Comparison of ENCODE assay signal across 9 mouse cellular contexts in the genomic region with DNA sequence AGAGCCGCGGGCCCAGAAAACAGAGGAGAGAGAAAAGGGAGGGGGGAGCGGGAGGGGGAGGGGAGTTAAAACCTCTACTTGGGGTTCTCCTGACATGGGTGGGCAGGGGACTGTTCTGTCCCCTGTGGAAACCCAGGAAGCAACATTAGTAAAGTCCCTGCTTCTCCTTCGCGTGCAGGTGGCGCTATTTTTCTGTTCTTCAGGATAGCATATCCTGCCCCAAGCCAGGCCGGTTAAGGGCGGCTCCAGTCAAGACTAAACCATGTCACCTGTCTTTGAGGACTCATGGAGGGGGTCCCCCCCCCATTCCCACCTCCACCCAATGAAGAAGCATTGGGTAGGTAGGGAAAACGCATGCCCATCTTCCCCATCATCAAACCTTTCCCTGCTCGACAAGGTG.
DNase-seq lines count a peak whose midpoint lies in the region; ATAC-seq and TF ChIP-seq lines count a peak whose summit lies in the region.
"Had no signal": no experiment of that assay in that cellular context is flagged by ENCODE, and none has a peak within 500 bp of the region (broad histone marks: within the 10 kb centered on the region; RNA-seq: fewer than 3 reads in every experiment).

No protein-coding gene starts in this region.

- no peaks in the 10 kb centered on the region for H3K4me1 ChIP-seq in hindbrain, postnatal 0 days (ENCODE audit: insufficient read depth, low read length)
- H3K4me1 ChIP-seq in hindbrain, embryonic 10.5 days (replicated peaks), result peaks cover 9% of the 10 kb centered on the region; the same call in 1 of the 2 replicates
- no peaks in the 10 kb centered on the region for H3K4me1 ChIP-seq in lung, postnatal 0 days (ENCODE audit: insufficient read depth, low read depth, low read length)
- no peaks in the 10 kb centered on the region for H3K4me1 ChIP-seq in cortical plate, adult 2 months (ENCODE audit: control insufficient read depth, insufficient read depth, low read length)
- peaks cover 18% of the 10 kb centered on the region for H3K4me1 ChIP-seq in limb, embryonic 15.5 days
- H3K4me1 ChIP-seq: embryonic facial prominence, embryonic 12.5 days had no signal

- H3K27ac ChIP-seq in hindbrain, postnatal 0 days, result no peak overlapping the region
- H3K27ac ChIP-seq in hindbrain, embryonic 10.5 days, result no peak overlapping the region
- no peak overlapping the region for H3K27ac ChIP-seq in lung, postnatal 0 days (ENCODE audit: low read length)
- no peak overlapping the region for H3K27ac ChIP-seq in cortical plate, adult 2 months (ENCODE audit: insufficient read depth, low read length)
- H3K27ac ChIP-seq in limb, embryonic 15.5 days, result 0 out of 2 replicates have a peak overlapping the region, but pooled peaks have one; percentile 69
- H3K27ac ChIP-seq: embryonic facial prominence, embryonic 12.5 days; hindbrain, embryonic 14.5 days had no signal

- peak; percentile 32 for DNase-seq in hindbrain, postnatal 0 days (ENCODE audit: low spot score)
- no peak for DNase-seq in hindbrain, embryonic 10.5 days (ENCODE audit: low spot score)
- no peak for DNase-seq in lung, postnatal 0 days (ENCODE audit: low spot score)
- no peak for DNase-seq in lung, postnatal 14 days
- no peak for DNase-seq in cerebellum, adult 8-10 months

- no peaks in the 10 kb centered on the region for H3K9me3 ChIP-seq in hindbrain, postnatal 0 days (ENCODE audit: low read length)
- no peaks in the 10 kb centered on the region for H3K9me3 ChIP-seq in hindbrain, embryonic 10.5 days
- no peaks in the 10 kb centered on the region for H3K9me3 ChIP-seq in lung, postnatal 0 days (ENCODE audit: low read length)
- no peaks in the 10 kb centered on the region for H3K9me3 ChIP-seq in limb, embryonic 15.5 days
- H3K9me3 ChIP-seq: embryonic facial prominence, embryonic 12.5 days had no signal

- 63% methylated on average over 9 of the region's 10 CpGs for WGBS in hindbrain, postnatal 0 days
- 47% methylated on average over 10 of the region's 10 CpGs for WGBS in hindbrain, embryonic 10.5 days
- 39% methylated on average over 10 of the region's 10 CpGs for WGBS in lung, postnatal 0 days
- WGBS in limb, embryonic 15.5 days, result 43% methylated on average over 10 of the region's 10 CpGs

- H3K4me3 ChIP-seq in hindbrain, postnatal 0 days (ENCODE audit: low read length), result no peak overlapping the region
- no peak overlapping the region for H3K4me3 ChIP-seq in hindbrain, embryonic 10.5 days
- no peak overlapping the region for H3K4me3 ChIP-seq in lung, postnatal 0 days (ENCODE audit: low read depth, low read length)
- no peak overlapping the region for H3K4me3 ChIP-seq in cortical plate, adult 2 months (ENCODE audit: insufficient read depth, low read length)
- H3K4me3 ChIP-seq in limb, embryonic 15.5 days, result no peak overlapping the region
- H3K4me3 ChIP-seq: embryonic facial prominence, embryonic 12.5 days had no signal

- TF ChIP-seq POLR2A in cortical plate, adult 2 months (IDR thresholded peaks at IDR 0.05; ENCODE audit: extremely low read depth, insufficient read depth, low read length), result no peak

- H3K4me2 ChIP-seq in hindbrain, postnatal 0 days (ENCODE audit: low read depth, low read length), result no peak overlapping the region
- H3K4me2 ChIP-seq in lung, postnatal 0 days (replicated peaks; ENCODE audit: low read depth, low read length), result no peak overlapping the region
- H3K4me2 ChIP-seq in limb, embryonic 15.5 days, result no peak overlapping the region
- H3K4me2 ChIP-seq: embryonic facial prominence, embryonic 12.5 days; hindbrain, embryonic 14.5 days had no signal

- H3K9ac ChIP-seq in hindbrain, postnatal 0 days (replicated peaks; ENCODE audit: low read length), result no peak overlapping the region
- H3K9ac ChIP-seq in lung, postnatal 0 days (replicated peaks; ENCODE audit: low read depth), result no peak overlapping the region
- no peak overlapping the region for H3K9ac ChIP-seq in limb, embryonic 15.5 days
- H3K9ac ChIP-seq: embryonic facial prominence, embryonic 12.5 days; hindbrain, embryonic 14.5 days had no signal

- ATAC-seq in hindbrain, postnatal 0 days, result no peak
- ATAC-seq in lung, postnatal 0 days, result no peak
- no peak for ATAC-seq in limb, embryonic 15.5 days (ENCODE audit: insufficient number of reproducible peaks, low FRiP score, low TSS enrichment, low read depth)

- TF ChIP-seq CTCF in hindbrain, postnatal 0 days (IDR thresholded peaks at IDR 0.05; ENCODE audit: low read depth), result peak; percentile 55
- peak; percentile 57 for TF ChIP-seq CTCF in lung, postnatal 0 days (IDR thresholded peaks at IDR 0.05)
- TF ChIP-seq CTCF in cortical plate, adult 2 months (IDR thresholded peaks at IDR 0.05; ENCODE audit: extremely low read depth, insufficient read depth, low read length), result peak; percentile 35; the same call in 1 of the 2 replicates

- no peaks in the 10 kb centered on the region for H3K36me3 ChIP-seq in hindbrain, postnatal 0 days (ENCODE audit: insufficient read depth, low read length)
- no peaks in the 10 kb centered on the region for H3K36me3 ChIP-seq in hindbrain, embryonic 10.5 days
- no peaks in the 10 kb centered on the region for H3K36me3 ChIP-seq in lung, postnatal 0 days (ENCODE audit: insufficient read depth, low read length)
- H3K36me3 ChIP-seq in limb, embryonic 15.5 days, result no peaks in the 10 kb centered on the region
- H3K36me3 ChIP-seq: embryonic facial prominence, embryonic 12.5 days had no signal

- TF ChIP-seq EP300 in lung, postnatal 0 days (IDR thresholded peaks at IDR 0.05), result no peak

- H3K27me3 ChIP-seq in hindbrain, postnatal 0 days (ENCODE audit: insufficient read depth, low read length), result no peaks in the 10 kb centered on the region
- no peaks in the 10 kb centered on the region for H3K27me3 ChIP-seq in hindbrain, embryonic 10.5 days (ENCODE audit: insufficient read depth, poor library complexity, severe bottlenecking)
- no peaks in the 10 kb centered on the region for H3K27me3 ChIP-seq in lung, postnatal 0 days (replicated peaks; ENCODE audit: insufficient read depth, low read length)
- no peaks in the 10 kb centered on the region for H3K27me3 ChIP-seq in limb, embryonic 15.5 days
- H3K27me3 ChIP-seq: embryonic facial prominence, embryonic 12.5 days had no signal
